Mouse (Mus musculus) forebrain, postnatal 0 days (tissue): ENCODE data around the gene Psmg1. TPM values are rescaled to one million over a fixed set of nuclear protein-coding genes. Genes with fewer than 3 reads are reported as not detected.

Experiments
- ATAC-seq: fragments of 200-750 bp; cut with Nextera tagmentation; 2 replicates; pipeline ENCODE4 v1.8.0; 2017; ENCODE audit warnings: mild to moderate bottlenecking, moderate library complexity
- DNase-seq: peaks from one replicate; pipeline ENCODE4 v3.0.0-alpha.2; 2015
- H3K27ac ChIP-seq: fragments of 300-500 bp; sonication (generic); 2 replicates; pipeline ENCODE4 v1.5.1; 2014; ENCODE audit warnings: low read depth, mild to moderate bottlenecking, antibody characterized with exemption, low read length, moderate library complexity, mixed read lengths
- H3K27me3 ChIP-seq: fragments of 300-500 bp; sonication (generic); 2 replicates; pipeline ENCODE4 v1.6.1; 2014; ENCODE audit warnings: mild to moderate bottlenecking, low read length, mixed read lengths; ENCODE audit not compliant: insufficient read depth
- H3K36me3 ChIP-seq: fragments of 300-500 bp; sonication (generic); 2 replicates; pipeline ENCODE4 v1.6.1; 2014; ENCODE audit warnings: mild to moderate bottlenecking, moderate library complexity; ENCODE audit not compliant: insufficient read depth
- H3K4me1 ChIP-seq: fragments of 300-500 bp; sonication (generic); 2 replicates; pipeline ENCODE4 v1.6.1; 2014; ENCODE audit warnings: antibody characterized with exemption; ENCODE audit not compliant: insufficient read depth
- H3K4me2 ChIP-seq: fragments of 300-500 bp; sonication (generic); 2 replicates; pipeline ENCODE4 v1.6.1; 2014; ENCODE audit warnings: low read depth, mild to moderate bottlenecking, moderate library complexity
- H3K4me3 ChIP-seq: fragments of 300-500 bp; sonication (generic); 2 replicates; pipeline ENCODE4 v1.5.1; 2014; ENCODE audit warnings: low read depth, low read length, mixed read lengths
- H3K9ac ChIP-seq: fragments of 300-500 bp; sonication (generic); 2 replicates; pipeline ENCODE4 v1.6.1; 2014; ENCODE audit warnings: mild to moderate bottlenecking
- H3K9me3 ChIP-seq: fragments of 300-500 bp; sonication (generic); 2 replicates; pipeline ENCODE4 v1.6.1; 2016; ENCODE audit warnings: low read length
- CTCF ChIP-seq: sonication (generic); IDR thresholded peaks from 2 replicates; pipeline ENCODE4 v1.5.1; 2016; ENCODE audit warnings: antibody characterized with exemption, control low read depth, low read depth
- WGBS: fragments of 180-500 bp; shearing (Covaris S2); extraction: QIAGEN DNeasy Blood & Tissue Kit; methylation state at CpG from one replicate; pipeline ENCODE4 v1.1.7; 2014; 5-methylcytosine and 5-hydroxymethylcytosine counted together
- microRNA-seq, 2 experiments: library from miRNA; unstranded; fragments of <30 nt; microRNA quantifications; one replicate each; pipeline ENCODE4; 2016
- polyA plus RNA-seq: library from polyadenylated mRNA; unstranded; fragments of >200 nt; fragmentation: Nextera tagmentation; extraction: Ambion mirVana; gene quantifications from 2 replicates; pipeline ENCODE4 v1.2.1, GENCODE M21; 2015
- total RNA-seq: library from RNA; depleted of rRNA; stranded (reverse); fragments of >200 nt; gene quantifications from 2 replicates; pipeline ENCODE4 v1.2.3, GENCODE M21; 2014; rRNA removed

Gene Psmg1
- total and polyA plus RNA-seq, 2 experiments from 2014 or later = 35.2 to 59.1 TPM

DNA sequence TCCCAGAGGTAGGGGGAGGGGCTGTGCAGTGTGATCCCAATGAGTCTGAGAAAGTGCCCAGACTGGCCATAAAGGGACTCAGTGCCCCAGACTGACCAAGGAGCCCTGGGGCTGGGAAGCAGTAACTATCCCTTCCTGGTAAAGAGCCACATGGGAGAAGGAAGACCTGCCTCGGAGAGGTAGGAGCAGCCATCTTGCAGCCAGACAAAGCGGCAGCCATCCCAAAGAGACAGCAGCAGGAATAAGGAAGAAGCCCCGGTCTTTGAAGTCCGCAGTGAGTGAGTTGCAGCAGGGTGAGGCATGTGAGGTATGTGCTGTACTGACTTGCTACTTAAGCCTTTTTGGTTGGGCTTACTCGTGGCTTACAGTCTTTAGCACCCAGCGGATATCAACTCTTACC lies 47.6 kb downstream of the Psmg1 start:
- peaks cover 7% of the 10 kb centered on the region; the same call in 1 of the 2 replicates for H3K27me3 ChIP-seq
- 86% methylated on average over 6 of the region's 6 CpGs for WGBS
- TF ChIP-seq CTCF = no peak
- H3K9ac ChIP-seq = no peak overlapping the region
- H3K4me3 ChIP-seq = no peak overlapping the region
- no peak for ATAC-seq
- H3K4me2 ChIP-seq = no peak overlapping the region
- no peak overlapping the region for H3K27ac ChIP-seq
- DNase-seq = no peak
- no peaks in the 10 kb centered on the region for H3K36me3 ChIP-seq
- no peaks in the 10 kb centered on the region for H3K9me3 ChIP-seq
- H3K4me1 ChIP-seq = peaks cover 5% of the 10 kb centered on the region; the same call in 1 of the 2 replicates

DNA sequence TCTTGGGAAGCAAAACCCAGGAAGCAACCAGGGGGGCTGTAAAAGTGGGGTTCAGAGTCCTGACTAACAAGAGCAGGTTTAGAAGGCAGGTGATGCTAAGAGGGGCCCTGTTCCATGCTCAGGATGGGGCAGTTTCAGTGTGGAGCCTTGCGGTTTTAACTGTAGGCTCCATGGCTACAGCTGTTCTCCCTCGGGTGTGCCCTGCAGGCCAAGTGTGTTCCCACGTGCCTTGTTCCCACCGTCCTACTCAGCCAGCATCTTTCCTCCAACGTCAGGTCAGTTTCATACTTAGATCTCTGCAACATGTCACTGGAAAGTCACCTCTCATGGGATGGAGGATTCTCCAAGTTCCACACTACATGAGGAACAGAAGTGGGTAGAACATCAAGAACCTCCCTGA lies 49.2 kb downstream of the Psmg1 start:
- Histone ChIP-seq H3K27me3 (peaks cover 2% of the 10 kb centered on the region; the same call in 1 of the 2 replicates), H3K4me2 (no peak overlapping the region), H3K4me3 (no peak overlapping the region), H3K4me1 (peaks cover 5% of the 10 kb centered on the region; the same call in 1 of the 2 replicates), H3K9me3 (no peaks in the 10 kb centered on the region; the same call in 1 of the 2 replicates), H3K27ac (no peak overlapping the region), H3K36me3 (no peaks in the 10 kb centered on the region), H3K9ac (no peak overlapping the region)
- ATAC-seq (no peak), DNase-seq (no peak)
- WGBS = 88% methylated on average over 5 of the region's 5 CpGs
- no peak for TF ChIP-seq CTCF

DNA sequence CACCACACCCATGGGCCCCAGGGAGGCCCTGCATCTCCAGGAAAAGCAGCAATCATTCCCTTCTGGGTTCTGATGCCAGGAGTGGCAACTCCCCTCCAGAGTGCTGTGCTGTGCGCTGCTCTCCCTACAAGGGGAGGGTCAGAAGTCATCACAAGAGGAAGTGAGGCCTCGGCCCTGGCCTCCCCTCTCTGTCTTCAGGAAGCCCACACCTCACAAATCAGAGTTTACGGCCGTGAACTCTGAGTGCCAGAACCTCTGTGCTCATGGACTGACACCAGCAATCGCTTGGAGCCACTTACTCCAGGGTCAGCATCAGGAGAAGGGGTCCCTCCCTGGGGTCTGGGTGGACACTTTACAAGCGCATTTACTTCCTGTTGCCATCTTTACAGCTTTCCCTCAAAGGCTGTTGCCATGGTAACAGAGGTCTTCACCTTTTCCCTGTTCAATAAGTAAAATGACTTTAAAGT lies 55.2 kb downstream of the Psmg1 start:
- Histone ChIP-seq H3K9ac (no peak overlapping the region), H3K4me3 (no peak overlapping the region), H3K27me3 (no peaks in the 10 kb centered on the region), H3K9me3 (no peaks in the 10 kb centered on the region; the same call in 1 of the 2 replicates), H3K27ac (no peak overlapping the region), H3K4me2 (no peak overlapping the region), H3K4me1 (no peaks in the 10 kb centered on the region), H3K36me3 (no peaks in the 10 kb centered on the region)
- 64% methylated on average over 6 of the region's 6 CpGs for WGBS
- no peak for DNase-seq
- TF ChIP-seq CTCF = no peak
- no peak for ATAC-seq

DNA sequence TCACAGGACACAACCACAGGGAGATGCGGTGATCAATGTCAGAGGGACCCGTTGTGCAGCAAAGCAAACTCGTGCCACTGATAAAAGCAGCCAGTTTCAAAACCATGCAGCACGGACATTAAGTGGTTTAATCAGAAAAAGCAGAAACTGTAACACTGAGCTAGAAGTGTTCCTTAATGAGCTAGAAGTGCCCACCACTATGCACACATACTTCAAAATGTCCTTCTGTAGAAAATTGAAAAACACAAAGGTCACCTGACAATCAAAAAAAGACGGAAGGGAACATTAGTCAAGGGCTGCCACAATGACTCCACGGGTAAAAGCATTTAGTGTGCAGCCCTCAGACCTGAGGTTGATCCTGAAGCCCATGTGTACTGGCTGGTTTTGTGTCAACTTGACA lies 57.9 kb downstream of the Psmg1 start:
- no peak overlapping the region for H3K4me3 ChIP-seq
- no peak overlapping the region for H3K27ac ChIP-seq
- ATAC-seq = no peak
- H3K36me3 ChIP-seq = no peaks in the 10 kb centered on the region
- TF ChIP-seq CTCF = no peak
- H3K4me2 ChIP-seq = no peak overlapping the region
- no peaks in the 10 kb centered on the region for H3K27me3 ChIP-seq
- 69% methylated on average over 6 of the region's 6 CpGs for WGBS
- H3K4me1 ChIP-seq = no peaks in the 10 kb centered on the region
- no peak overlapping the region for H3K9ac ChIP-seq
- no peaks in the 10 kb centered on the region; the same call in 1 of the 2 replicates for H3K9me3 ChIP-seq
- no peak for DNase-seq

DNA sequence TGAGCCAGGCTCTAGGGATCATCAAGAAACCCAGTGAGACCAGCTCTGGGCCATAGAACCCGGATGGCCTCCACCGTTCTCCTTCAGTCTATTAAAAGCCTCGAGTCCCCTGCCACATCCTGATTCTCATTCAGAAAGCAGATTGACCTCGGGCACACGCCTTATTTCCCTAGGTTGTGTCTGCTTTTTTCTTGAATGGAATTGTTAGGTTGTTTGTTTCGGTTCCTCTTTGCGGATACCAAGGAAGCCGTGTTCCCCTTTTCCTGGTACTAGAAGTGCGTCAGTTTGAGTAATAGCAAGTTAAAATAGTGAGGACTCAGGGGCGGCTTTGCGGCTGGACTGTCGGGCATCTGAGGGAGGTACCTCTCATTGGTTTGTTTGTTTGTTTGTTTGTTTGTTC lies 59.3 kb downstream of the Psmg1 start:
- H3K9ac ChIP-seq = no peak overlapping the region
- no peaks in the 10 kb centered on the region for H3K27me3 ChIP-seq
- no peaks in the 10 kb centered on the region for H3K4me1 ChIP-seq
- 90% methylated on average over 12 of the region's 12 CpGs for WGBS
- no peak overlapping the region for H3K4me2 ChIP-seq
- H3K4me3 ChIP-seq = no peak overlapping the region
- no peak for ATAC-seq
- H3K27ac ChIP-seq = no peak overlapping the region
- DNase-seq = no peak
- no peak for TF ChIP-seq CTCF
- H3K9me3 ChIP-seq = no peaks in the 10 kb centered on the region
- H3K36me3 ChIP-seq = no peaks in the 10 kb centered on the region

Small RNA genes within 50 kb of the gene (microRNA-seq; reads per million reads assigned to microRNA genes)
- gene Gm27833 = 0 reads per million in 2 experiments

Other genes starting within 250 kb of the Psmg1 start
- 151 and 196 TPM in 2 replicates for gene Brwd1, start 91.6 kb upstream of the Psmg1 start, total RNA-seq
- gene Brwd1, start 91.6 kb upstream of the Psmg1 start, polyA plus RNA-seq = 122 and 145 TPM in 2 replicates
- gene Hmgn1, start 136.8 kb upstream of the Psmg1 start, total RNA-seq = 141 and 166 TPM in 2 replicates
- gene Hmgn1, start 136.8 kb upstream of the Psmg1 start, polyA plus RNA-seq = 241 and 247 TPM in 2 replicates
- 178 and 180 TPM in 2 replicates for gene Wrb, start 154.4 kb upstream of the Psmg1 start, total RNA-seq
- gene Wrb, start 154.4 kb upstream of the Psmg1 start, polyA plus RNA-seq = 157 and 193 TPM in 2 replicates
- 2.8 and 3.9 TPM in 2 replicates for gene Lca5l, start 201.3 kb upstream of the Psmg1 start, total RNA-seq
- gene Lca5l, start 201.3 kb upstream of the Psmg1 start, polyA plus RNA-seq = 1.4 and 2.1 TPM in 2 replicates
- 0.69 and 0.86 TPM in 2 replicates for gene Sh3bgr, start 209.5 kb upstream of the Psmg1 start, total RNA-seq
- 3.1 and 3.2 TPM in 2 replicates for gene Sh3bgr, start 209.5 kb upstream of the Psmg1 start, polyA plus RNA-seq
- 4.1 and 5.5 TPM in 2 replicates for gene B3galt5, start 244.8 kb upstream of the Psmg1 start, total RNA-seq
- 1.9 and 3.6 TPM in 2 replicates for gene B3galt5, start 244.8 kb upstream of the Psmg1 start, polyA plus RNA-seq